Mouse (Mus musculus): ENCODE measurements at regions not wholly inside any gene's neighbourhood (a gene's known extent, or its start where the extent isn't known, plus 50 kb on each side); places are given as distances from the start of the nearest gene placed in this dataset.

DNA sequence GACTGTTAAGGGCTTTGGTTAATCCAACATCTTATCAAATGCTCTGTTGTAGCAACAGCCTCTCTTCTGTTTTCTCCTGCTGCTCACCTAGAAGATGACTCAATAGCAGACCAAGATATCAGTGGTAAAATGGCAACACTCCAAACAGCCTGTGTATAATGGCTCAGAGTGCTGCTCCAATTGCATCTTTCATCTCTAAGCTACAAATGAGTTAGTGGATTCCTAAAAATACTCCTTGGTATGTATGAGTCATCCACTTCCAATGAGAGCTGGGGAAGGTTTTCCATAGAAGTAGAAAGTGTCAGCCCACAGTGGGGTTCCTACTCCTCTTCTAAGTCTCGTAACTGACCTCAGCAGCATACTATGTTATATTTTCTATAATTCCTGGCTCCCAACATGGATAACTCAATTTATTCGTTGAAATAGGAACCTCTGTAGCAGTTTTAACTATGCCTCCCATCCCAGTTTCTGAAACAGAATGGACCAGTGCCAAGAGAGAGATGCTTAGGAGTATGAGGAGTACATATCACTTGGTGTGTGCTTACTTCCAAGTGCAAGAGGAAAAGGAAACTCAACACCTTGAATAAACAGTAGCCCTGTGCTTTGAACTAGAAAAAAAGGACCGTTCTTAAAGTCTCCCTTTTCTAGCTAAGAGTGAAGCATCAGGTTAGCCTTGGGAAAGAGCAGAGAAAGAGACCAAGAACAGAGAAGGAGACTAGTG lies 612.5 kb upstream of the Klf6 start:
- no peak for DNase-seq
- 76% methylated on average over 3 of the region's 3 CpGs for WGBS

DNA sequence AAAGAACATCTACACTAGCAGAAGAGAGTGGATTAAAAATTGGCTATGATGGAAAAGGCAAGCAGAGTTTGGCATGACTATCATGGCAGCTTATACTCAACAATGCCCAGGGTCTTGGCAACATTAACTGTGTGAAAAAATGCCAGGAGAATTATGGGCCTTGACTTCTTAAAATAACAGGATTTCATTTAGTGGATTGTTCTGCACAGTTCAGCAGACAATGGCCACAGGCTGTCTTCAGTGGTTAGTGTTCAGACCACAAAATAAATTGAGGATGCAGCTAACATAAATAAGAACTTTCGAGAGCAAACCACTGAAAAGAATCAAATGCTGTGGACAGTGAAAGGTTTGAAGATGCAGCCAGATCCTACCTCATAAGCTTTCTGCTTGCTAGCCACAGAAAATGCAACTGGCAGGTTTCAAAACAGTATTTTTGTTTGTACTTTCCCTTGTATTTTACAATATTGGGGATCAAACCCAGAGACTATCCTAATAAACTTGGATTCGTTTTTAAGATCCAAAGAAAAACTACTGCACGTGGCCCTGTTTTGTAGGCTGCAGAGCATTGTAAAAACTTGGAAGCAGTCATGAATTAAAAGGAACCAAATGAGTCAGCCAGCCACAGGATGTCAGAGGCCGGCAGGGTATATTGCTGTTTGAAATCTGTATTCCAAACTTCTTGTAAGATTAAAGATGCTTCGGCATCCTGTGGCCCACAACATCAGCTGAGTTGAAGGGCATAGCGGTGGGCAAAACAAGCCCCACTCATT lies 603.2 kb upstream of the Klf6 start:
- no peak overlapping the region for H3K4me2 ChIP-seq (ENCODE audit: low read depth)

More for the DNA sequence above, 612.5 kb upstream of the Klf6 start:
- no peak for TF ChIP-seq CTCF (IDR thresholded peaks at IDR 0.05; ENCODE audit: low read depth)
- H3K4me3 ChIP-seq (ENCODE audit: low read depth, low read length) = no peak overlapping the region
- H3K27me3 ChIP-seq (ENCODE audit: insufficient read depth, low read length) = no peaks in the 10 kb centered on the region
- H3K9me3 ChIP-seq (ENCODE audit: low read length) = no peaks in the 10 kb centered on the region
- H3K4me1 ChIP-seq (ENCODE audit: insufficient read depth) = no peaks in the 10 kb centered on the region
- ATAC-seq = no peak
- H3K4me2 ChIP-seq (ENCODE audit: low read depth) = no peak overlapping the region
- no peak overlapping the region for H3K27ac ChIP-seq (ENCODE audit: low read depth, low read length)
- H3K9ac ChIP-seq = no peak overlapping the region
- no peaks in the 10 kb centered on the region for H3K36me3 ChIP-seq (ENCODE audit: insufficient read depth)

DNA sequence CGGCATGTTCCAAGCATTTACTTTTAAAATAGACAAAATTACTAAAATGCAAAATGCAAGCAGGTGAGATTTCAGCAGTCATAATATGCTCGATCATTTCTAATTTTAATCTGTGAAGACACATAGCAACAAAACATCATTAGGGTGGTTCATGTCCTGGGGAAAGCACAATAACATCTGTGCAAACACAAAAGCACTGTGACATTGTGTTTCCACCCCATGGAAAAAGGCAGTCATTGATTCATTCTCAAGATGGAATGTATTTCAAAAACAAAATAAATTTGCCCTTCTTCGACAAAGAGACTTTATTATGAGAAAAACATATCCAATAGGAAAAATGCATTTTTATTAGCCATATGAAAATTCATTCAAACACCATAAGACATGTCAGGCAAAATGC lies 601.5 kb upstream of the Klf6 start:
- Histone ChIP-seq H3K27me3 (ENCODE audit: insufficient read depth, low read length) (no peaks in the 10 kb centered on the region), H3K4me1 (ENCODE audit: insufficient read depth) (no peaks in the 10 kb centered on the region), H3K4me2 (ENCODE audit: low read depth) (no peak overlapping the region), H3K9me3 (ENCODE audit: low read length) (no peaks in the 10 kb centered on the region), H3K36me3 (ENCODE audit: insufficient read depth) (no peaks in the 10 kb centered on the region), H3K4me3 (ENCODE audit: low read depth, low read length) (no peak overlapping the region), H3K27ac (ENCODE audit: low read depth, low read length) (no peak overlapping the region), H3K9ac (no peak overlapping the region)
- DNase-seq (no peak), ATAC-seq (no peak)
- WGBS = 78% methylated on average over 3 of the region's 3 CpGs
- TF ChIP-seq CTCF (IDR thresholded peaks at IDR 0.05; ENCODE audit: low read depth) = no peak

More for the DNA sequence above, 603.2 kb upstream of the Klf6 start:
- WGBS = 71% methylated on average over 6 of the region's 6 CpGs
- no peaks in the 10 kb centered on the region for H3K9me3 ChIP-seq (ENCODE audit: low read length)
- no peak for ATAC-seq
- H3K4me3 ChIP-seq (ENCODE audit: low read depth, low read length) = no peak overlapping the region
- DNase-seq = peak; percentile 14
- TF ChIP-seq CTCF (IDR thresholded peaks at IDR 0.05; ENCODE audit: low read depth) = no peak
- H3K9ac ChIP-seq = no peak overlapping the region
- no peaks in the 10 kb centered on the region for H3K36me3 ChIP-seq (ENCODE audit: insufficient read depth)
- H3K4me1 ChIP-seq (ENCODE audit: insufficient read depth) = no peaks in the 10 kb centered on the region
- no peaks in the 10 kb centered on the region for H3K27me3 ChIP-seq (ENCODE audit: insufficient read depth, low read length)
- no peak overlapping the region for H3K27ac ChIP-seq (ENCODE audit: low read depth, low read length)

DNA sequence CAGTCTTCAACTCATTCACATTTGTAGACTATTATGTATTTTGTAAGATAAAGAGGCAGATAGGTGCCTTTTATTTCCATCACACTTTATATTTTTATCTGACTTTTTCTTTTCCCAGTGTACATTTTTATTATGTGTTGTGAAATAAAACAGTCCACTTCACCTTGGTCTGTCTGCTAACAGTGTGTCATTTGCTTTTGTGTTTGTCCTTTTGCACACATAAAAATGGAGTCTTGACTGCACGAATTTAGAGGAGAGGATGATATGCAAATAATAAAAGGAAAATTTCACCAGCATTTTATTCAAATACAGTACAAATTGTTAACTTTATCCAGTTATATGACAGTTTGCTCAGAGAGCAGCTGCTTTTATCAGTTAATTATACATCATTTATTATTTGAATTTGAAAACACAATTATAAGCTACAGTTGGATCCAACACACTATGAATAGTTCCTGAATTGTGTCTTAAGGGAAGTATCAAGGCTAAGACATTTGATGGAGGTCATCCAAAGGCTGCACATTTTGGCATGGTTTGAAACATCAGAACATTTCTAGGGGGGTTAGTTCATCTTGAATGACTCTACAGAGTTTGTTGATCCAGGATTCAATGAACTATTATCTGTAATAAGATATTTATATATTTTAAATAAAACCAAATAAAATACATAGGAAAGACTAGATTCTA lies 588.6 kb upstream of the Klf6 start:
- Histone ChIP-seq H3K27me3 (ENCODE audit: insufficient read depth, low read length) (no peaks in the 10 kb centered on the region), H3K4me3 (ENCODE audit: low read depth, low read length) (no peak overlapping the region), H3K4me1 (ENCODE audit: insufficient read depth) (no peaks in the 10 kb centered on the region), H3K27ac (ENCODE audit: low read depth, low read length) (no peak overlapping the region), H3K36me3 (ENCODE audit: insufficient read depth) (no peaks in the 10 kb centered on the region), H3K9ac (no peak overlapping the region), H3K9me3 (ENCODE audit: low read length) (no peaks in the 10 kb centered on the region), H3K4me2 (ENCODE audit: low read depth) (no peak overlapping the region)
- 69% methylated on average over 1 of the region's 1 CpGs for WGBS
- DNase-seq (no peak), ATAC-seq (no peak)
- TF ChIP-seq CTCF (IDR thresholded peaks at IDR 0.05; ENCODE audit: low read depth) = no peak

DNA sequence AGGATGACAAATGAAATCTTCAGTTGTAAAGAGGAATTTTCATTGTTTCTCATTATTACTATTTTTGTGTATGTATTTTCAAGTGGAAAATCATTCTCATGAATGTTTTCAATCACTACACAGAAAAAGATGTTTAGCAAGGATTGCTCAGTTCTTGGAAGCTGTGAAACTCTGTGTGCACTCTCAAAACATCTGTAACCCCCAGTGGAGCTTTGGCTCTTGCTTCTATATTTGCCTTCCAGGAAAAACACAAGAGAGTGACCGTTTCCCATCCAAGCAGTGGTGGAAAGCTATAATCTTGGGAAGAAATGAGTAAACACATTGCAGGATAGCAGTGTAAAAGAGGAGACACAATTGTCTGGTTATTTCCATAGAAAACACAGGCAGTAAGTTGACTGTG lies 584.7 kb upstream of the Klf6 start:
- ATAC-seq (no peak), DNase-seq (no peak)
- no peaks in the 10 kb centered on the region for H3K9me3 ChIP-seq (ENCODE audit: low read length)
- H3K4me3 ChIP-seq (ENCODE audit: low read depth, low read length) = no peak overlapping the region
- no peak for TF ChIP-seq CTCF (IDR thresholded peaks at IDR 0.05; ENCODE audit: low read depth)
- H3K4me1 ChIP-seq (ENCODE audit: insufficient read depth) = no peaks in the 10 kb centered on the region
- H3K4me2 ChIP-seq (ENCODE audit: low read depth) = no peak overlapping the region
- H3K36me3 ChIP-seq (ENCODE audit: insufficient read depth) = no peaks in the 10 kb centered on the region
- 59% methylated on average over 1 of the region's 1 CpGs for WGBS
- no peaks in the 10 kb centered on the region for H3K27me3 ChIP-seq (ENCODE audit: insufficient read depth, low read length)
- no peak overlapping the region for H3K9ac ChIP-seq
- H3K27ac ChIP-seq (ENCODE audit: low read depth, low read length) = no peak overlapping the region

GRCm38 (mm10) chr13:5289753-5290449 lies 571.4 kb upstream of the Klf6 start:
- Histone ChIP-seq H3K4me3 (ENCODE audit: low read depth, low read length) (no peak overlapping the region), H3K27ac (ENCODE audit: low read depth, low read length) (no peak overlapping the region), H3K4me1 (ENCODE audit: insufficient read depth) (no peaks in the 10 kb centered on the region), H3K9ac (no peak overlapping the region), H3K36me3 (ENCODE audit: insufficient read depth) (no peaks in the 10 kb centered on the region), H3K9me3 (ENCODE audit: low read length) (no peaks in the 10 kb centered on the region), H3K27me3 (ENCODE audit: insufficient read depth, low read length) (no peaks in the 10 kb centered on the region), H3K4me2 (ENCODE audit: low read depth) (no peak overlapping the region)
- DNase-seq (no peak), ATAC-seq (no peak)
- no peak for TF ChIP-seq CTCF (IDR thresholded peaks at IDR 0.05; ENCODE audit: low read depth)
- whole genome bisulfite sequencing = 73% methylated on average over 1 of the region's 1 CpGs

Measured in forebrain, postnatal 0 days (tissue).